Mouse (Mus musculus) left cerebral cortex, adult 8-10 months (tissue): Measurements from ENCODE around the gene Cdk18. TPM values are rescaled to one million over a fixed set of nuclear protein-coding genes. Genes with fewer than 3 reads are reported as not detected.

Experiments
- DNase-seq, 2 experiments: peaks; one replicate each; pipeline ENCODE4 v3.0.0; 2022; ENCODE audit warnings: low spot score in 2 of 2
- total RNA-seq, 4 experiments: library from RNA; stranded (reverse); gene quantifications; 2 replicates each; pipeline ENCODE4 v1.2.4; 2022

Cdk18 gene
- total RNA-seq, 4 experiments from 2014 or later: 29.2 to 42.7 (median 35.9) TPM

DNA sequence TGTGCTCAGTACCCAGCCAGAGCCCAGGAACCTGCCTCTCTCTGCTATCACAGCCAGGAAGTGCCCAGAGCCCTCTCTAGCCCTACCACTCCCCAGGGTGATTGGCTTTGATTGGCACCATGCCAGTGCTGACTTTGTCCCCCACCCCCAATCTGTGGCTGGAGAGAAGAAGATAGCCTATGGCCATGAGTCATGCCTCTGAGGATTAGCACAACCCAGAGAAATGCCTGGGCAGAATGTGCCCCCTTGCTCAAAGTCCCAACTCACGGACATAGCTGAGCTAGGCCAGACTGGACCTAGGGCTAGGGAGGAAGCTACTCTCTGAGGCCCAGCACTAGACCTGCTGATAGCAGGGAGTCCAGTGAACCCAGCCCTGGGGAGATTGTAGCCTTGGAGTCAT, 10.7 kb upstream of the Cdk18 start:
- DNase-seq: no peak

- DNase-seq: no peak
These were observed 9.9 kb upstream of the Cdk18 start for GRCm38 (mm10) chr1:132149410-132149809.

GRCm38 (mm10) chr1:132145973-132146685, 6.6 kb upstream of the Cdk18 start:
- no peak for DNase-seq

- no peak for DNase-seq
These were observed 5.4 kb upstream of the Cdk18 start for GRCm38 (mm10) chr1:132144837-132145236.

GRCm38 (mm10) chr1:132144223-132144622, 4.7 kb upstream of the Cdk18 start:
- peak in 1 of 2 experiments; percentile 82 for DNase-seq

- peak in 1 of 2 experiments; percentile 73 for DNase-seq
These were observed 4.2 kb upstream of the Cdk18 start for GRCm38 (mm10) chr1:132143730-132144129.

- no peak for DNase-seq
These were observed 3.6 kb upstream of the Cdk18 start for GRCm38 (mm10) chr1:132143079-132143478.

DNA sequence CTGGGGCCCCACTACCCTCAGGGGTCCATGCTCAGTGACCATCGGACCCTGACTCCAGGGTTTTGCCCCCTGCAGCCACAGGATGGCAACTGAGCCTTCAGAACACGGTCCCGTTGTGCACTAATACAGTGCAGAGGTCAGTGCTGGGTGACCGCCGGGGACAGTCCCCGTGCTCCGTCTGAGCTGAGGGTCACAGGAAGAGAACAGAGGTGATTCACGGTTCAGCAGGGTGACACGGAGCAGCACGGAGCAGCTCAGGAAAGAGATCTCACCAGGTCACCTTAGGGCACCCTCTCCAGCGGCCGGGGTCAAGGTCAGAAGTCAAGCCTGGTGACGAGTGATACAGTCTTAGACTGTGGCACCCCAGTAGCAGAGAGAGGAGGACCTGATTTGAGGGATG, 2.3 kb upstream of the Cdk18 start:
- DNase-seq: no peak

GRCm38 (mm10) chr1:132141166-132141565, 1.7 kb upstream of the Cdk18 start:
- no peak for DNase-seq

DNA sequence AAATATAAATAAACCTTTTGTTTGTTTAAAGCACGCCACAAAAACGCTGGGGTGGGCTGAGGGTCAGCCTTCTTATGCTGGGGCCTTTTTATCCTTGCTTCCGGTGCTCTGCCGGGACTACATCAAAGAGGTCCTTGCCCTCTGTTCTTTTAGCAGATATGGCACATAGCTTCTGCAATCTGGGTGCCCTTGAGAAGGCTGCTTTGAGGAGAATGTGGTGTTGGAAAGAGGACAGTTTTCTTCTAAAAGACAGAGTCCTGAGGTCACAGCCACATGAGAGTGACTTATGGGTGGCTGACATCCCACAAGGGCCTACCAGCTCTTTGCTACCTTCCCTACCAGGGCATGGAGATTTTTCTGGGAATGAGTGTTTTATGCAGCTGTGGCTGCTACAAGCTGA, 1.1 kb upstream of the Cdk18 start:
- DNase-seq: no peak

- no peak for DNase-seq
These were observed 687 bp upstream of the Cdk18 start for GRCm38 (mm10) chr1:132140171-132140570.

DNA sequence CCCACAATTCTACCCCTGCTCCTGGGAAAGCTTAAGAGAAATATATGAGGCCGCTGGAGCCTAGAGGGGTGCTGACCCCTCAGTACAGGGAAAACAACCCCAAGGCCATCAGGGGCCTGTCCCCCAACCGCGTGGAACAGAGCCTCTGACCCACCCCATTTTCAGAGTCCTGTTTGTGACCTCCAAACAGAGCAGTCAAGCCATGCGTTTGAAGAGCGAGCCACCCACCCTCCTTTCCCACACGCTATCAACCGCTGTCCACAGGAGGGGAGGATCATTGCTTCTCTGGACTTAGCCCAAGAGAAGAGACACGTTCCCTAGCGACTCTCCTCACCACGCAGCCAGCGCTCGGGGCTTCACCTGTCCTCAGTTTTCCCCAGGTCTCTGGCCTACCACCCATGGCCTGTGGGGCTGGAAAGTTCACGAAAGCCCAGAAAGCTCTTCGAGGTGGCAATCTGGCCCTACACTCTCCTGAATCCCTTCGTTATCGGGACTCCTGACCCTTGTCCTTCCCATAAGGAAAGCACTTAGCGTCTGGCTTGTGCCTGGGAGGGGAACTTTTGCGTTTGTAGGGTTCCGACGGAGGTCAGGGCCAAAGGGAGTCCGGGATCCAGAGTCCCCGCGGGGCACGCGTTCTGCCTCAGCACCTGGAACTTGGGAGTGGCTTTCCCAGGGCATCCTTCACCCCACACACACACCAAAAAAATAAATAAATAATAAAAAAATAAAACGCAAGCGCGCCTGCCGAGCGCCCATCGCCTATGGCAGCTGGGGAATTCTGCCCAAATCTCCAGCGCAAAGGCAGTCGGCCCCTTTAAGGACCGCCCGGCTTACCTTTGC, 688 bp downstream of the Cdk18 start:
- no peak for DNase-seq

DNA sequence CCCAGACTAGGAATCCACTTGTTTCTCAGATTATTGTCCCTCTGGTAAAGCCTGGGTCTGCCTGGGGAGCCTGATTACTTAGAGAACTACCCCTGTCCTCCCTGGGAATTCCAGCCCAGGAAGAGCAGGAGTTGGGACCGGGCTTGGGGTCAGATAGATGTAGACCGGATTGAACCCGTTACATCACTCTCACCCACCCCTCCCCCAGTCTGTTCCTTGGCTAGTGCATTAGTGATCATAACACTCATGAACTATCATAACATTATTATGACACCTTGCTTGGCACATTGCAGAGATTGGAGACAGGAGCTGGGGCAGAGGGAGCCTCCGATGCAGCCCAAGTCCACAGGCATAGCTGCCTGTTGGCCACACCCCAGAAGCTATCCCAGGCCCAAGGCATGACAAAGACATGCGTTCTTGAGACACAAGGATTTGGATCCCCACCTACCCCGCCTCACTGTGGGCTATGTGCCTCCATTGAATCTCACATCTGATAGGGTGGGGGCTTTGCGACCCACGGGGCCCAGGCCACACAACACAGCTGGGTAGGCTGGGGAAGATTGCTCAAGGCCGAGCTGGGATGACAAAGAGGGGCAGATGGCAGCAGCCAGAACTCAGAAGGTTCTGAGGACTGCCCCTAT, 1.4 kb downstream of the Cdk18 start:
- DNase-seq: no peak

DNA sequence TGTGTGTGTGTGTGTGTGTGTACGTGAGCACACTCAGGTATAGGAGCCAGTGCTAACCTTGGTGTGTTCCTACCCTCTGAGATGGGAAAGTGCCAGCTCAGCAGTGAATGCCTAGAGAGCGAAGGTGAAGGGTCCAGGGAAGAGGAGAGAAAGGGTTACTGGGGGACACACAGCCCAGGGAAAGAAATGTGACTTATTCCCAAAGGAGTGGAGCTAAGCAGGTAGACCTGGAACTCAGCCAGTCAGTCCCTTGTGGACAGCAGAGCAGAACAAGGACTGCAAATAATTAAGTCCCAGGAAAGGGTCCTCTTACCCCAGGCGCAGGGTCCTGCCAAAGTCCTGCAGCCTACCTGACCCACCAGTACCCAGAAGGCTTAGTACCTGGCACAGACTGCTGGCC, 2.6 kb downstream of the Cdk18 start:
- no peak for DNase-seq

DNA sequence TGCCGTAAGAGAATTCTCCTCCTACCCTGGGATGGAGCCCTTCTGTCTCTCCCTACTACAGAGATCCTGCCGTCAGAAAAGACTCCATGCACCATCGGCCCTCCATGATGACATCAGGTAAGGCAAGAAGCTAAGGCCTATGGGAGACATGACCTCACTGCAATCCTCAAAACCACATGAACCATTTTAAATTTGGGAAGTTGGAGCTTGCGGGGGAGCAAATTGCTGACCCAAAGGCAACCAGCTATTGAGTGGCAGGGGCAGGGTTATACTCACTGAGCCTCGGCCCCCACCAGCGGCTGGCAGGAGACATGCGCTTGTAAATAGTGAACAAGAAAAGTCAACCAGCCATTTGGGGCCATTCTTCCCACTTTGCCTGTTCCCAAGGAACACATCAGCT, 3.9 kb downstream of the Cdk18 start:
- no peak for DNase-seq

GRCm38 (mm10) chr1:132128311-132128710, 11.2 kb downstream of the Cdk18 start:
- no peak for DNase-seq

DNA sequence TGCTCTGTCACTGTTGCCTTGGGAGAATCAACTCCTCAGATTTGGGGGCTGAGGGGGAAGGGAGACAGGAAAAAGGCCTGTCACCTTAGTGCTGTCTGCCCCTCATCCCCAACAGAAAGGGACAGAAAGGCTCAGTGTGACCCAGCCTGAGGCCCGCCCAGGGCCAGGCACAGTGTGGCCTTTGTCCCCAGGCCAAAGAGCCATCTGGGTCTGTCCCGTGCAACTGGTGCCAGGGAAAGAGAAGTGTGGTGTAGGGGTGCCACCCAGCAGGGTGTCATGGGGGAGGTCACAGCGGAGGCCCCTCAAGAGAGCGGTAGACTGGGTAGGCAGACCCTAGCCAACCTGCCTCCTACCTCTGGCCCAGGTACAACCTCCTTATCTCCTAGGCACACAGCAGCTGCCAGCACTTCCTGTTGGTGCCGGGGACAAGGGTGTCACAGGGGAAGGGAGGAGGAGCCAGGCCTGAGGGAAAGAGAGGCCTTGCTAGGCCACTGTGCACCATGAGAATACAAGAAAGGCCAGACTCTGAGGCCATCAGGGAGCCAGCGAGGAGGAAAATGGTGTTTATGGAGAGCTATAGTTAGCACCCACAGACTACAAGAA, 13.6 kb downstream of the Cdk18 start:
- peak in 1 of 2 experiments; percentile 49 for DNase-seq

GRCm38 (mm10) chr1:132125249-132125648, 14.2 kb downstream of the Cdk18 start:
- no peak for DNase-seq

DNA sequence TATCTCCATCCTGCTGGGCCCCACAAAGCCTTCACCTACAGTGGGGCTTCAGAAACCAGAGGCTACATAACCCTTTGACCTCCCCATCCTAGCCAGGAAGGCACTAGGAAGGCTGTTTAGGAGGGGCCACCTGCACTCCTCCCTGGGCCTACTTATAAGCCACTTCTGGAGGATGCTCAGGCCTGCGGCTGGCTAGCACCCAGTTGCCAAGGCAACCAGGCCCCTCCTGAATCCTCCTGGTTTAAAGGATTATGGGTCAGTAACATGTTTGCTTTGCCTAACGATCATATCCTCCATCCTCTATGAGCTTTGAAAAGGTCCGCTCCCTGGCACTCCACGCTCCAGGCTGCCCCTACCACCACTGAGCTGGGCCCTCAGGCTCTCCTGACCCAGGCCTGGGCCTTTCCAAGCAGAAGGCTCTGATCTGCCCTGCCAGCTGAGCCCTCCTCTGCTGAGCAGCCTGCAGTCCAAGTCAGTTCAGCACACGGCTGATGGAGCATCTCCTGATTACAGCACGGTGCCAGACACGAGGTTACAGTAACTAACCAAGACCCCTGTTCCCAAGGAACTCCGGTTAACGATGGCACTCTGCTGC, 16.0 kb downstream of the Cdk18 start:
- no peak for DNase-seq

GRCm38 (mm10) chr1:132121895-132122294, 17.6 kb downstream of the Cdk18 start:
- peak in 1 of 2 experiments; percentile 68 for DNase-seq

DNA sequence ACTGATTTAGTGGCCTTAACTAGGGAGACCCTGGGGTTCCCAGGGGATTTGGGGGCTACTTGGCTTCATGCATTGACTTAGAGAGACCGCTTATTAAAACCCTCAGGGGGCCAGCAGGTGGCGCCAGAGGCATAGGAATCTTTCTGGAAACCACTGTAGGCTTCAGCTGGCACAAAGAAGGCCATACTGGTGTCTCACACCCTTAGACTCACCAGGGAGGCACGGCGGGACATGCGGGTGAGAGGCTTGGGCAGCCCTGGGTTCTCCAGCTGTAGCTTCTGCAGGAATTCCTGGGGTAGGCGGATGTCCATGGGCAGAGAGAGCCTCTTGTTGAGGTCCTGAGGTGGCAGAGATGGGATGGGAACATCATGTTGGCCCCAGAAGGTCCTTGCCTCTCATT, 18.2 kb downstream of the Cdk18 start:
- DNase-seq: peak; percentile 75 to 79
